Mouse (Mus musculus): ENCODE data around the gene Pfas.

- TF ChIP-seq CTCF (IDR thresholded peaks at IDR 0.05; ENCODE audit: borderline replicate concordance, insufficient read depth, low read length) (no peak), POLR2A (IDR thresholded peaks at IDR 0.05; ENCODE audit: low read depth, low read length) (no peak)
Measured at GRCm38 (mm10) chr11:68963405-68963804, 44.9 kb downstream of the Pfas start.
